Mouse (Mus musculus) lung, postnatal 0 days (tissue): Measurements from ENCODE around the gene Sytl1. TPM values are rescaled to one million over a fixed set of nuclear protein-coding genes. Genes with fewer than 3 reads are reported as not detected.

ENCODE experiments used
- ATAC-seq: fragments of 200-750 bp; cut with Nextera tagmentation; 2 replicates; pipeline ENCODE4 v1.8.0; 2017; ENCODE audit warnings: moderate library complexity
- DNase-seq: peaks from one replicate; pipeline ENCODE4 v3.0.0-alpha.2; 2016; ENCODE audit warnings: low spot score
- H3K27ac ChIP-seq: fragments of 300-500 bp; sonication (generic); 2 replicates; pipeline ENCODE4 v1.5.1; 2014; ENCODE audit warnings: antibody characterized with exemption, mild to moderate bottlenecking, low read length, mixed read lengths
- H3K27me3 ChIP-seq: fragments of 300-500 bp; sonication (generic); replicated peaks from 2 replicates; pipeline ENCODE4 v1.6.1; 2014; ENCODE audit warnings: low read length, mixed read lengths; ENCODE audit not compliant: insufficient read depth
- H3K36me3 ChIP-seq: fragments of 300-500 bp; sonication (generic); 2 replicates; pipeline ENCODE4 v1.6.1; 2014; ENCODE audit warnings: low read length, mixed read lengths; ENCODE audit not compliant: insufficient read depth
- H3K4me1 ChIP-seq: fragments of 300-500 bp; sonication (generic); 2 replicates; pipeline ENCODE4 v1.6.1; 2014; ENCODE audit warnings: antibody characterized with exemption, low read depth, low read length, mixed read lengths; ENCODE audit not compliant: insufficient read depth
- H3K4me2 ChIP-seq: fragments of 300-500 bp; sonication (generic); replicated peaks from 2 replicates; pipeline ENCODE4 v1.6.1; 2014; ENCODE audit warnings: low read depth, mild to moderate bottlenecking, low read length, moderate library complexity, mixed read lengths
- H3K4me3 ChIP-seq: fragments of 300-500 bp; sonication (generic); 2 replicates; pipeline ENCODE4 v1.5.1; 2014; ENCODE audit warnings: low read depth, low read length
- H3K9ac ChIP-seq: fragments of 300-500 bp; sonication (generic); replicated peaks from 2 replicates; pipeline ENCODE4 v1.6.1; 2014; ENCODE audit warnings: low read depth, mild to moderate bottlenecking
- H3K9me3 ChIP-seq: fragments of 300-500 bp; sonication (generic); 2 replicates; pipeline ENCODE4 v1.6.1; 2016; ENCODE audit warnings: low read length, mixed read lengths
- CTCF ChIP-seq: IDR thresholded peaks from 2 replicates; pipeline ENCODE4 v1.5.1; 2016; ENCODE audit warnings: antibody characterized with exemption, mild to moderate bottlenecking
- EP300 ChIP-seq: IDR thresholded peaks from 2 replicates; pipeline ENCODE4 v1.6.1; 2016; ENCODE audit warnings: antibody characterized with exemption, mild to moderate bottlenecking, control low read depth
- WGBS: fragments of 180-500 bp; shearing (Covaris S2); extraction: QIAGEN DNeasy Blood & Tissue Kit; methylation state at CpG from one replicate; pipeline ENCODE4 v1.1.7; 2014; 5-methylcytosine and 5-hydroxymethylcytosine counted together
- polyA plus RNA-seq: library from polyadenylated mRNA; unstranded; fragments of >200 nt; fragmentation: Nextera tagmentation; extraction: Ambion mirVana; gene quantifications from 2 replicates; pipeline ENCODE4 v1.2.1, GENCODE M21; 2015

Gene Sytl1
- polyA plus RNA-seq, 1 experiment from 2014 or later: 3.3 TPM

DNA sequence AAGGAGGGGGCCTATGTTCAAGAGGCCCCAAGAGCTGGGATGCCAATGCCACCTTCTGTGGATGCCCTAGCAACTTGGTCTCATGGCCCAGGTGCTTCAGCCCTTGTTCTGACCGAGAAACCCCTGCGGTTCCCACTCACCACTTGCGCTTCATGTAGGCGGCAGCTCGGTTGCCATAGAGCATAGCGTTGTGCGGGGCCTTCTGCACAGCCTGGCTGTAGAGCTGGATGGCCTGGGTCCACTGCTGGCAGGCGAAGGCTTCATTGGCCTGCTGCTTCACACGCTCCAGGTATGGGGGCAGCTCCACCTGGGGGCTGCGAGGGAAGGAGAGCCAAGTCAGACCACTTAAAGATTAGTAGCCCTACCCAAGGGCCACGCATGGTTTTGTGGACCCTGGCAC lies 37.5 kb upstream of the Sytl1 start:
- H3K9me3 ChIP-seq: no peaks in the 10 kb centered on the region
- no peak overlapping the region for H3K4me3 ChIP-seq
- WGBS: 89% methylated on average over 11 of the region's 11 CpGs
- H3K36me3 ChIP-seq: peaks cover 33% of the 10 kb centered on the region
- ATAC-seq (no peak), DNase-seq (no peak)
- no peak overlapping the region for H3K4me2 ChIP-seq
- TF ChIP-seq EP300 (no peak), CTCF (no peak)
- no peak overlapping the region for H3K27ac ChIP-seq
- no peak overlapping the region for H3K9ac ChIP-seq
- H3K4me1 ChIP-seq: no peaks in the 10 kb centered on the region
- no peaks in the 10 kb centered on the region for H3K27me3 ChIP-seq

DNA sequence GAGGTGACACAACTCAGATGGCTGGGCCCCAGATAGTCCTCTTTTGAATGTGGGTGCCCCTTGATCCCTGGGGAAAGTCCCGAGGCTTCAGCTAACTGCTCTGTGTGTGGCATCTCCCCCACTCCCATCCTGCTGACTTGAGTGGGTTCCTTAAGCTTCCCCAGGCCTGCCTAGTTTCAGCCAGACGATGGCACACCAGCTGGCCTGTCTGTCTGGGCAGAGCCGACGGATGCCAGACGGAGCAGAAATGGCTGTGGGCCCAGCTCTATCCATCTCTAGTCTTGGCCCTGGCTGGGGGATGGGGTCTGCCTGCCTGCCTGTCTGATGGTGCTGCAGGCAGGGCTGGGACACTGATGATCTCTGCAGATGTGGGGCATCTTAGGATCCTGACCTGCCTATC lies 36.8 kb upstream of the Sytl1 start:
- DNase-seq (no peak), ATAC-seq (no peak)
- Histone ChIP-seq H3K9me3 (no peaks in the 10 kb centered on the region), H3K27me3 (no peaks in the 10 kb centered on the region), H3K4me2 (no peak overlapping the region), H3K4me3 (no peak overlapping the region), H3K4me1 (no peaks in the 10 kb centered on the region), H3K27ac (no peak overlapping the region), H3K9ac (no peak overlapping the region), H3K36me3 (peaks cover 40% of the 10 kb centered on the region)
- TF ChIP-seq CTCF (no peak), EP300 (no peak)
- 63% methylated on average over 5 of the region's 5 CpGs for WGBS

DNA sequence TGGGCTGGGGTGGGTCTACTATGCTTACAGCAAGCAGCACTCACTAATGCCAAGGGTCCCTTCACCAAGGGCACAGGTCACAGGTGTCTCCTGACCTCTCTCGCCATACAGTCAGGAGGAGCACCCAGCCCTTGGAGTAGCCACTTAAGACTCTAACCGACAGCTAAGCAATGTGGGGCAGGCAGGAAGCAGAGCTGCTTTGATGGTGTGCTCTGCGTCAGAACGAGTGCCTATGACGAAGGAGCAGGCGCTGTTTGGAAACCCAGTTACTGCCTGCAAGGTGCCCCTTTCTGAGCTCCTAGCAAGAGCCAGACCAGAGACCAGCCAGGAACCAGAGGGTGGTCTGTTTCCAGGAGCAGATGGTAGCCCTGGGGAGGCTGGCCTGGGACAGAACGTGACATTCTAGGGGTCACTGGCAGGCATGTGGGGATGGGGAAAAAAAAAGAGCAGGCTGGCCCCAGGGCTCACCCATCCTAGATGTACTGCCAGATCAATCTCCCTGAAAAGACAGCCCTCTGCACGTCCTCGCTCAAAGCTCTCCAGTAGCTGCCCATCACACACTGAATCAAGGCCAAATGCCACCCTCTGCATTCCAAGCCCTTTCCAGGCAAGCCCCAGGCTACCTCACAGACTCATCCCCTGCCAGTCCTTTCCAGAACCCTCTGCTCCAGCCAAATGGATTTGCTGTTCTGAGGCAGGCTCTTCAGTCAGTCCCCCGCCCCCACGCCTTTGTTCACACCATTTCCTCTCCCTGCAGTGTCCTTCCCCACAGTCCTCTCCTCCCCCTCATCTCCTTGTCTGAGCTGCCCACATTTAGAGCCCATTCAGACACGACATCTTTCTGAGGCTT lies 35.8 kb upstream of the Sytl1 start:
- TF ChIP-seq EP300 (no peak), CTCF (no peak)
- Histone ChIP-seq H3K27me3 (no peaks in the 10 kb centered on the region), H3K4me3 (no peak overlapping the region), H3K4me1 (no peaks in the 10 kb centered on the region), H3K4me2 (no peak overlapping the region), H3K36me3 (peaks cover 40% of the 10 kb centered on the region), H3K9me3 (no peaks in the 10 kb centered on the region), H3K9ac (no peak overlapping the region), H3K27ac (no peak overlapping the region)
- 44% methylated on average over 12 of the region's 12 CpGs for WGBS
- no peak for DNase-seq
- no peak for ATAC-seq

DNA sequence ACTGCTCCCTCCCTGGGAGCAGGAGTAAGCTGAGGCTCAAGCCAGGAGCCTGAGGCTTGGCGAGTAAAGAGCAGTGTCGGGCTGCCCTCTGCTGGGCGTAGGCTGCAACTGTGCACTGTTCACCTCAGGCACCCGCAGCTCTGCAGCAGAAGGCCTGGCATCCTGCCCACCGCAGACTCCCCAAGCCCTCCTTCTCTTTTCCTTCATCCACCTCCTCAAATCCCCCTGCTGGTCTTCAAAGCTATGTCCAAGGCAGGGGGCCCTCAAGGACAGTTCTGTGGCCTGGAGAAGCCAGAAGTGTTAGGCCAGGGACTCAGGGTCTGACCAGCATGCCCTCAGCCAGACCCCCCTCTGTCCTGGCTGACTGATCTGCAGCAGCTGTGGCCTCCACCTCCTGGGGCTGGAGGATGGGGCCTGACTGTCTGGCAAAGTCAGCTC lies 34.9 kb upstream of the Sytl1 start:
- DNase-seq (peak; percentile 87), ATAC-seq (peak; percentile 82)
- no peaks in the 10 kb centered on the region for H3K9me3 ChIP-seq
- H3K4me2 ChIP-seq: no peak overlapping the region
- H3K9ac ChIP-seq: no peak overlapping the region
- H3K4me1 ChIP-seq: no peaks in the 10 kb centered on the region
- WGBS: 4% methylated on average over 5 of the region's 5 CpGs
- TF ChIP-seq CTCF (peak; percentile 97), EP300 (no peak)
- H3K27ac ChIP-seq: no peak overlapping the region
- no peak overlapping the region for H3K4me3 ChIP-seq
- H3K36me3 ChIP-seq: peaks cover 33% of the 10 kb centered on the region
- H3K27me3 ChIP-seq: no peaks in the 10 kb centered on the region

DNA sequence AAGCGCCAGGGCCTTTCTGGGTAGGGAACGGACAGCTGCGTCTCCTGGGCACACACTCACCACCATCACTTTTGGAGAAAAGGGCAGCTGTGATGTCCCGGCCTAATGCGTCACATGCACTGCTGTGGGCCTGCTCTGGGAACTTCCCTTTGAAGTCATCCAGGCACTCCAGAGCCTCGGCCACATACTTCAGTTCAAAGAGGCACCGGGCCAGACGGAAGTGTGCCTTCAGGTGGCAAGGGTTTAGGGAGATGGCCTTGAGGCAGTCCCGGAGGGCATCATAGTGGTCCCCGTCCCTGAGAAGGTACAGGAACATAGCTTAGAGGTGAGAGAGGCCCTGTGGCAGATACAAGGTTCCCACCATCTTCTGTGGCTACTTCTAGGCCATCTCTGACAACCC lies 34.4 kb upstream of the Sytl1 start:
- Histone ChIP-seq H3K9ac (no peak overlapping the region), H3K4me3 (no peak overlapping the region)
- WGBS: 60% methylated on average over 10 of the region's 10 CpGs

DNA sequence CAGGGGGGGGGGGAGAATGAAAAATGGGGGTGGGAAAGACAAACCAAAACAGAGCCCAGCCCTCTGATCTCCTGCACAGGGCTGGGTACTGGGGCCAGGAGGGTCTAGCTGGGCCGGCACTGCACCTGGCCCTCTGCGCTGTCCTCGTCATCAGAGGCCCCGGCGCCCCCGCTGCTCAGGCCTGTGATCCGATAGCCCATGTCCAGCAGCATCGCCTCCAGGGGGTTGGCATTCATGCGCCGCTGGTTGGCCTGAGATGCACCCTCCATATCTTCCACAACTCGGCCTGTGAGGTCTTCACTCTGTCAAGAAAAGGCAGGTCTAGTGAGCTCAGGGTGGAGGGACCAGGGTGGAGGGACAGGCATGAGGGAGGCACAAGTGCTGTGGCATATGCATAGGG lies 31.2 kb upstream of the Sytl1 start:
- Histone ChIP-seq H3K4me2 (no peak overlapping the region), H3K27ac (no peak overlapping the region), H3K27me3 (no peaks in the 10 kb centered on the region), H3K36me3 (peaks cover 15% of the 10 kb centered on the region; the same call in 1 of the 2 replicates), H3K9me3 (no peaks in the 10 kb centered on the region), H3K9ac (no peak overlapping the region), H3K4me1 (no peaks in the 10 kb centered on the region), H3K4me3 (no peak overlapping the region)
- no peak for ATAC-seq
- no peak for DNase-seq
- 79% methylated on average over 11 of the region's 11 CpGs for WGBS
- no peak for TF ChIP-seq CTCF
- no peak for TF ChIP-seq EP300

More for the DNA sequence above, 34.4 kb upstream of the Sytl1 start:
- H3K4me2 ChIP-seq: no peak overlapping the region
- H3K27me3 ChIP-seq: no peaks in the 10 kb centered on the region
- DNase-seq: no peak
- TF ChIP-seq CTCF (no peak), EP300 (no peak)
- no peak; the same call in 1 of the 2 replicates for ATAC-seq
- peaks cover 30% of the 10 kb centered on the region for H3K36me3 ChIP-seq
- no peaks in the 10 kb centered on the region for H3K4me1 ChIP-seq
- no peaks in the 10 kb centered on the region for H3K9me3 ChIP-seq
- H3K27ac ChIP-seq: no peak overlapping the region
